Mouse (Mus musculus) embryonic stem cell, embryonic (primary cell): ENCODE measurements at regions not wholly inside any gene's neighbourhood (a gene's known extent, or its start where the extent isn't known, plus 50 kb on each side); places are given as distances from the start of the nearest gene placed in this dataset.

Experiments used
- CTCF ChIA-PET, 4 experiments: fragments of 300-600 bp in 2 of 4; fragments of 350-600 bp in 2 of 4; sonication (Branson Sonifier 250); formaldehyde crosslinking; loops; one replicate each; lab custom pipeline; 2022; ENCODE audit warnings: inconsistent platforms in 2 of 4; lab: Charles Lee
- POLR2A ChIA-PET, 4 experiments: fragments of 300-600 bp in 2 of 4; fragments of 350-600 bp in 2 of 4; sonication (Branson Sonifier 250); formaldehyde crosslinking; loops; one replicate each; lab custom pipeline; 2022; ENCODE audit warnings: antibody characterized with exemption in 4 of 4, inconsistent platforms in 1 of 4; lab: Charles Lee

DNA sequence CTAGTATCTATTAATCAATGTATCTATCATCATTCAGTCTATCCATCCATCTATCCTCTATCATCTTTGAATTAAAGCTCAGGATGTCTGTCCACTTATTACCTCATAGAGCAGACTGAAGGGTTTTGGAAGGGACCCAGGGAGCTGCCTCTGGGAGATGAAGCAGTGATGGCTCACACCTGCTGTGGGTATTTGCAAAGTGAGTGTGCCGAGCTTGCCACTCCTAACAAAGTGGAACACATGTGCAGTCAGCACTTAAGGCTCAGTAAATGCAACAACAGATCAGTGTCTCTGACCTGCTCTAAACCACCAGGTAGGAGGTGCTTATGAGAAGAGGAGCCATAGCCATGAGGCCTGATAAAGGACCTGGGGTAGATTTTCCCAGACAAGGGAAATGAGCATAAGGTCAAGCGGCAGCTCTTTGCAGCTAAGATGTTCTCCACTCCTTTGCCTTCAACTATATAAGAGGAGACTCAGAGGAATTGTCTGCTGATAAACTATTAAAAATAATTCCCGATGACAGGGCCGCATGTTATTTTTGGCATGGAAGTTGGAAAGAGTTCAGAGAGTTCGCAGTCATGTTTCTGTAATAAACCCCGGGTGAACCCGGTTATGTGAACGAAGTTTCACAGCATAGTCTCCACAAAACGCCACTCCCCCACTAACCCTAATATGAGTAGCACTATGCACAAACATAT lies 122.9 kb upstream of the Ccnd2 start:
- POLR2A ChIA-PET: interaction anchor here in 1 of 4 experiments (0.5 kb wide), 1 partner anchor 92 kb away, joined by 4 read pairs; no protein-coding TSS in a partner anchor
- CTCF ChIA-PET: interaction anchor here in 2 of 4 experiments (0.7 to 0.9 kb wide), 2 partner anchors 10 to 172 kb away, joined by 3 read pairs; partner anchors contain the start of gene Parp11 (in 1 of the 2)

GRCm38 (mm10) chr6:127275430-127275784 lies 123.4 kb upstream of the Ccnd2 start:
- ChIA-PET POLR2A (no interaction called here), CTCF (no interaction called here)

GRCm38 (mm10) chr6:127276362-127276761 lies 124.4 kb upstream of the Ccnd2 start:
- CTCF ChIA-PET: interaction anchor here in 1 of 4 experiments (0.7 kb wide), 1 partner anchor 127 kb away, joined by 4 read pairs; no protein-coding TSS in a partner anchor
- POLR2A ChIA-PET: no interaction called here

DNA sequence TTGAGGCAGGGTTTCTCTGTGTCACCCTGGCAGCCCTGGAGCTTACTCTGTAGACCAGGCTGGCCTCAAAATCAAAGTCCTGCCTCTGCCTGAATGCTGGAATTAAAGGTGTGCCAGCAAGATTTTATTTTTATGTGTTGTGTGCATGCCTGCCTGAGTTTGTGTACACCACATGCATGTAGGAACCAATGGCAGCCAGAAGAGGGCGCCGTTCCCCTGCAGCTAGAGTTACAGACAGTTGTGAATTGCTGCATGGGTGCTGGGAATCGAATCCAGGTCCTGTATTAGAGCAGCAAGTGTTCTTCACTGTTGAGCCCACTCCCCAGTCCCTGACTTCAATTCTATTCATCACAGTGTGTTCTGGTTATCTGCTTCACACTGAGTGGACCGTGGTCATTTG lies 126.4 kb upstream of the Ccnd2 start:
- ChIA-PET CTCF (no interaction called here), POLR2A (no interaction called here)

GRCm38 (mm10) chr6:127284226-127284625 lies 132.2 kb upstream of the Ccnd2 start:
- ChIA-PET CTCF (no interaction called here), POLR2A (interaction anchor here in 1 of 4 experiments (1.2 kb wide), 1 partner anchor 19 kb away, joined by 3 read pairs; no protein-coding TSS in a partner anchor)

- ChIA-PET POLR2A (no interaction called here), CTCF (no interaction called here)
These were observed 134.9 kb upstream of the Ccnd2 start for GRCm38 (mm10) chr6:127286681-127287476.

DNA sequence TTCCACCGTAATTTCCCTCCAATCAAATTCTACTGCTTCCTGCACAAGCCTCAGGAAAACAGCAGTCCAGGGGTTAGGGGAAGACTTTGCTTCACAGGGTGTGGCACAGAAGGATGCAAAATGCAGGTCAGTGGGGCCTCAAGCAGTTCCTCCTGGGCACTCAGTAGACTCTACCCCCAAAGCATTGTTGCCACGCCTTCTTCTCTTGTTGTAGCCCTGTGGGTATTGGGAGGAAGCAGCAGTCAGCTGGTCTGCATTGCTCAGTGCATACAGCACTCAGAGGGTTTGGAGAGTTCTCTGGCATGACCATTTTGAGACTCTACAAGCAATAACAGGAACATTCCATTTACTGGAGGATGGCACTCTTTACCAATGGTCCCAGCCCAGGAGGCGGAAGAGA lies 137.0 kb upstream of the Ccnd2 start:
- POLR2A ChIA-PET: no interaction called here
- CTCF ChIA-PET: no interaction called here

- POLR2A ChIA-PET: no interaction called here
These were observed 139.9 kb upstream of the Ccnd2 start for GRCm38 (mm10) chr6:127291937-127292336.

GRCm38 (mm10) chr6:127293829-127294228 lies 141.8 kb upstream of the Ccnd2 start:
- CTCF ChIA-PET: no interaction called here
- POLR2A ChIA-PET: interaction anchor here in 1 of 4 experiments (0.6 kb wide), 1 partner anchor 703 kb away, joined by 3 read pairs; no protein-coding TSS in a partner anchor

More at GRCm38 (mm10) chr6:127291937-127292336, 139.9 kb upstream of the Ccnd2 start:
- CTCF ChIA-PET: no interaction called here

DNA sequence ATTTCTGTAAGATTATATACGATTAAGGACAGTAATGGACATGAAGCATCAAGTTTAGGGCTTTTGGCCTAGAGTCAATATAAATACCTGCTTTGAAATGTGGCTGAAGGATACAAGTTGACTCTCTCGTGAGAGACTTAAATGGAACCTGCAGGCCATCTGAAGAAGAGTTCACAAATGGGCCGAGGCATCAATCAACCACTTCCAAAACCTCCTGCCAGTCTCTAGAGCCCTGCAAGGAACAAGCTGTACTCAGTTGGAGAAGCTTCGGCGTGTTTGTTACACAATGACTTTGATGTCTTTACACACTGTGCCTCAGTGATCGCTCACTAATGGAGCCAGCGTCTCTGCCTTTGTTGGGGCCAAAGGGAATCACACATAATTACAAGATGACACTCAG lies 146.1 kb upstream of the Ccnd2 start:
- POLR2A ChIA-PET: no interaction called here
- CTCF ChIA-PET: no interaction called here

DNA sequence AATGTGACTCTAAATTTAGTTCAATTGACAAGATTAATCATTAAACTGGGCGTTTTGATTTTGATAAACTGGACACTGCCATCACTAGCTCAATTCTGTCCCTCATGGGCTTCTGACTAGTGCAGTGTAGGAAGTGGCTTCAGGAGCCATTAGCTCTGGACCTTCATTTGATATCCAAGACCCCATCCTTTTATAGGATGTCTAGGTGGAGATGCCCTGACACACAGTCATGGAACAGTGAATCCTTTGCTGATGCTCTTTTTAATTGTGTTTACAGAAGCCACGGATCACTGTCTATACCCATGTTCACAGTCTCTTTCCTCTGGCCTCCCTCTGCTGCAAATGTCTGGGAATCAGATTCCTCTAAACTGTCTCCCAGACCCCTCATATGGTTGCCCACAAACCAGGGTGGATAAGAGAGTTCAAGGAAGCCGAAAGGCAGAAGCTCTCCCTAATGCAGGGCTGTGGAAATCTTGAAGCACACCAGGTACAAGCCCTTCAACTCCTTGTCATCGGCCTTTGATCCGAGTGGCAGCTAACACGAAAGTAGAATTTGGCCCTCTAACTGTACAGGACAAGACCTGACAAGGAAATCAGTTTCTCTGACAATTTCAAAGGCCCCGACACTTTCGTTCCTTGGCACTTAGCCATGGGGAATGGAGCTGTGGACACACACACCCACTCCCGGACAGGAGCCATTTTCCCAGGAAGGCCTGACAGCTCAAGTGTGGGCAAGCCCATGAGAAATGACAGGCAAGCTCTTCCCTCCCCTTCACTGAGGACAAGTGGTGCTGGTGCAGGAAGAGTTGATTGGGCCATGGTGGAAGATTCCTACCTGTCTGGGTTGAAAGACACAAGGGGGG lies 135.2 kb upstream of the Parp11 start:
- POLR2A ChIA-PET: no interaction called here
- CTCF ChIA-PET: no interaction called here

DNA sequence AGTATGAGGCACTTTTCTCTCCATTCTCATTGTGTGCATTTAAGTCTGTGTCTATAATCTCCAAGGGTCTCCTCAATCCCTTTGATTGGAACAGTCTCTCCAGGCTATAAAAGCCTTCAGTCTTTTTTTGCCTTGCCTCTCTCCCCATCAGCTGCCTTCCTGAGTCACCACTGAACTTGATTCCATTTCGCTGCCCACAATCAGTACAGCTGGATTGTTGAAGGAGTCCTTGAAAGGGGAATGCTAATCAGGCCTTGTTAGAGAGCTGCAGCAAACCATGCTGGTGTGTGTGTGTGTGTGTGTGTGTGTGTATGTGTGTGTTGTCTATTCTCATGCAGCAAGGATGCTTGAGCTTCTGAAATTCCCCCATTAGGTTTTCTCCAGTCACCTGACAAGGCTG lies 129.3 kb upstream of the Parp11 start:
- POLR2A ChIA-PET: no interaction called here
- CTCF ChIA-PET: interaction anchor here in 1 of 4 experiments (0.8 kb wide), 1 partner anchor 224 kb away, joined by 3 read pairs; no protein-coding TSS in a partner anchor

GRCm38 (mm10) chr6:127318746-127319582 lies 127.7 kb upstream of the Parp11 start:
- ChIA-PET POLR2A (interaction anchor here in 1 of 4 experiments (0.9 kb wide), 1 partner anchor 10 kb away, joined by 3 read pairs; no protein-coding TSS in a partner anchor), CTCF (interaction anchor here in 2 of 4 experiments (0.5 to 0.6 kb wide), 4 partner anchors 11 to 504 kb away, joined by 4 to 7 read pairs (median 4); no protein-coding TSS in a partner anchor)

GRCm38 (mm10) chr6:127320600-127320999 lies 126.0 kb upstream of the Parp11 start:
- ChIA-PET POLR2A (interaction anchor here in 1 of 4 experiments (0.6 kb wide), 1 partner anchor 17 kb away, joined by 3 read pairs; no protein-coding TSS in a partner anchor), CTCF (no interaction called here)

DNA sequence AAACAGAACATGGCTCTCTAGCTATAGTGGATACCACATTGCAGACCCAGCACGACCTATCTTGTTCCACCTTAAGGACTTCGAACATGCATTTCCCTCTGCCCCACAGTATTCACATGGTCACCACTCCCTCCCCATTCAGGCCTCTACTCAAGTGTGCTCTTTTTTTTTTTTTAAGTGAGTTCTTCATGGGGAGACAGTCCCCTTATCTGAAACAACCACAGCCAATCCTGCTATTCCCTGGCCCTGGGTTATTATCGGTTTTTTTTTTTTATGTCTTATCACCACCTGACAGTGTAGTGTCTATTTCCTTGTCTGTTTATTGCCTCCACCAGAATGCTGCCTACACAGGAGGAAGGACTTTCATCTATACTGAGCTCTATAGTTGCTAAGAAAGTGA lies 125.6 kb upstream of the Parp11 start:
- POLR2A ChIA-PET: interaction anchor here in 1 of 4 experiments (0.6 kb wide), 1 partner anchor 17 kb away, joined by 3 read pairs; no protein-coding TSS in a partner anchor
- CTCF ChIA-PET: no interaction called here

DNA sequence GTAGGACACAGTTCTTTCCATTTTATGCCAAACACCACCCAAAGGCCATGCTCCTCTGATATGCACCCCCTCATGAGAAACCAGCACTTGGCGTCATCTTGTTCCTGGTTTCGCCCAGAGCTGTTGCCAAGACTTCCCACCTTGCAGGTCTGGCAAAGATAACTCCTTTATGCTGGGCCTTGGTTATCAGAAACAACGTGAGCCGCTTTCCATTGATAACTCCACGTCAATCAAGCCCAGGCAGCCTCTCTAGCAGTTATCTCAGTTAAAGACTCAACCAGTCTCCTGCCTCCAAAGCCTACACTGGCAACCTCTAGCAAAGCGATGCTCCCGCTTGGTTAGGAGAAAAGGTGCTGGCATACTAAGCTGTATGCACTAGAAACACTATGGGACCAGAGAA lies 124.2 kb upstream of the Parp11 start:
- CTCF ChIA-PET: no interaction called here
- POLR2A ChIA-PET: no interaction called here

- ChIA-PET CTCF (interaction anchor here in 2 of 4 experiments (0.6 kb wide), 2 partner anchors 177 to 209 kb away, joined by 3 to 7 read pairs; no protein-coding TSS in a partner anchor), POLR2A (no interaction called here)
These were observed 121.7 kb upstream of the Parp11 start for GRCm38 (mm10) chr6:127324984-127325383.
